Mouse (Mus musculus) adrenal gland, postnatal 36 days (tissue): Measurements from ENCODE around the gene Ankrd23. TPM values are rescaled to one million over a fixed set of nuclear protein-coding genes. Genes with fewer than 3 reads are reported as not detected.

Experiments
- DNase-seq, 2 experiments: peaks; one replicate each; pipeline ENCODE4 v3.0.0; 2021; ENCODE audit warnings: mixed read lengths in 1 of 2
- total RNA-seq, 2 experiments: library from RNA; stranded (reverse); gene quantifications; 2 replicates each; pipeline ENCODE4 v1.2.3; 2021

Gene Ankrd23
- total RNA-seq, 2 experiments from 2014 or later: 6.4 to 8.1 TPM

GRCm38 (mm10) chr1:36563632-36564031 lies 26.9 kb upstream of the Ankrd23 start:
- no peak for DNase-seq

GRCm38 (mm10) chr1:36563197-36563596 lies 26.5 kb upstream of the Ankrd23 start:
- no peak for DNase-seq

- DNase-seq: no peak
Measured at GRCm38 (mm10) chr1:36562388-36562787, 25.7 kb upstream of the Ankrd23 start.

DNA sequence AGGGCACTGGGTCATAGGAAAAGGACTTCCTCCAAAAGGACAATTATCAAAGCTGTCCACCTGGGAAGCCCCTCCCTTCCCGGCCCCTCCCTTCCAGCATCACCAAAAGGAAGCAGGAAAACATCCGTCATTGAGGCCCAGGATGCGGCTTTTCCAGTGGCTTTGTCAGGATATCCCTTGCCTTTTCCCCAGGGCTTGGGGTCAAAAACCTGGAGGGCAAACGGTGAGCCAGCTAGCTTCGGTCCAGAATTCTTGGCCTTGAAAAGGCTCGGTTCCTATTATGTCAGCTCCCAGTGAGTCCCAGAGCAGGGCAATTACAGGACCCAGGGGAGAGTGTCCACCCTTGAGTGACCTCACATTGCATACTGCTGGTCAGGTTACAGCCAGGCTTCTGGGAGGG lies 24.2 kb upstream of the Ankrd23 start:
- DNase-seq: peak; percentile 52 to 62

DNA sequence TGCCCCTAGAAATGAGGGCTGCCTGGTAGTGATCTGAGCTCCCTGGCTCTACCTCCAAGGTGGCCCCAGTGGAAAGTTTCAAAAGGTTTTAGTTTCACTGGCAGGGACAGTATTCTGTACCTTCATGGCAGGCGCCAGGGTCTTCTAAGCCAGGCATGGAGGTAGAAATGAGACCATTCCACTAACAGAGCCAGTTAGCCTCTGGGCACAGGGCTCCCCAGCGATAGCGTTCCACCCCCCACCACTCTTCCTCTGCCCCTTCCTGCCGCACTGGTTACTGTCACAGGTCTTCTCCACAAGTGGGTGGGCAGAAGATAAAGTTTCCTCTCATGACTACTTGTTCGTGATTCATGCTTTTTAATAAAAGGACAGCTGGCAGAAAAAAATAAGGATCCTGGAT lies 23.2 kb upstream of the Ankrd23 start:
- no peak for DNase-seq

GRCm38 (mm10) chr1:36559256-36559655 lies 22.6 kb upstream of the Ankrd23 start:
- DNase-seq: no peak

GRCm38 (mm10) chr1:36558031-36558993 lies 21.6 kb upstream of the Ankrd23 start, which contains the start of gene Sema4c:
TSS of gene Sema4c (minus strand) at chr1:36558349.
- peak; percentile 85 to 90 for DNase-seq

DNA sequence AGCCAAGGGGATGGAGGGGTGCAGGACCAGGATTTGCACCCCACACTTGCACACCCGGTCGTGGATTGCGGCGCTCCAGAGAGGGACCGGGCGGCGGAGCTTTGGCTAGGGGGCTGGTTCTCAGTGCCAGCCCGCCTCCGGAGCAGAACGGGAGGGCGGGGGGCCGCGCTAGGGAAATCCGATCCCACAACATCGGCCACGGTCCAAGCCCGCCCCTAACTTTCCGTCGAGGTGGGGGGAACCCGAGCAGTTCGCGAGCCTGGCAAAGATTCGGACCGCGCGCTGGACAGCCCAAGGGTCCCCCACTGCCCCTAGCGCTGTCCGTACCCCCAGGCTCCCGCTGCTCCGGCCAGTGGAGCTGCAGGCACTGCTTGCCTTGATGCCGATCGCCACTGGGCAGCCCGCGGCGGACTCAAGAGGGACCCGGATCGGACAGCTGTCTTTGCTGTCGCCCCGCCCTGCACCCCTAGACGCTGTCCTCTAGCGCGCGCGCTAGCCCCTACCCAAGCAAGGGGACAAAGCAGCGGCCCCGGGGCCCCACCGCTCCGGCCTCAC lies 20.9 kb upstream of the Ankrd23 start:
- peak; percentile 83 to 90 for DNase-seq

- DNase-seq: peak; percentile 91 to 95
Measured at GRCm38 (mm10) chr1:36556553-36557456, 20.1 kb upstream of the Ankrd23 start.

GRCm38 (mm10) chr1:36555798-36556395 lies 19.2 kb upstream of the Ankrd23 start:
- DNase-seq: peak in 1 of 2 experiments; percentile 43

- peak; percentile 57 to 63 for DNase-seq
Measured at GRCm38 (mm10) chr1:36554633-36555399, 18.1 kb upstream of the Ankrd23 start.

DNA sequence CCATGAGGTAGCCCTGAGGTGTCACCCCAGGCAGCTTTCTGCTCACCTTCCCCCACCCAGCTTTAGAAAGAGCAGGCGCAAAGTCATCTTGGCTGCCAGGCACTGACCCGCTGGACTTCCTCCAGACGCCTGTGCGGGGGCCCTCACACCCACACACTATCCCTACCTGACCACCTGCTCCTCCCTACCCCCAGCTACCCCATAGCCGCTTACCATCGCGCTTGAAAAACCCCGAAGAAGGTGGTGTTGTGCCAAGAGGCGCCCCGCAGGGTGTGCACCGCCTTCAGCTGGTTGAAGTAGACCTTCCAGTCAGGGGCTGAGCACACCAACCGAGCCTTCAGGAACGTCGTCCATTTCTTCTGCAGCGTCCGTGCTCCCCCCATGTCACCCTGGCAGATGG lies 15.8 kb upstream of the Ankrd23 start:
- DNase-seq: no peak

DNA sequence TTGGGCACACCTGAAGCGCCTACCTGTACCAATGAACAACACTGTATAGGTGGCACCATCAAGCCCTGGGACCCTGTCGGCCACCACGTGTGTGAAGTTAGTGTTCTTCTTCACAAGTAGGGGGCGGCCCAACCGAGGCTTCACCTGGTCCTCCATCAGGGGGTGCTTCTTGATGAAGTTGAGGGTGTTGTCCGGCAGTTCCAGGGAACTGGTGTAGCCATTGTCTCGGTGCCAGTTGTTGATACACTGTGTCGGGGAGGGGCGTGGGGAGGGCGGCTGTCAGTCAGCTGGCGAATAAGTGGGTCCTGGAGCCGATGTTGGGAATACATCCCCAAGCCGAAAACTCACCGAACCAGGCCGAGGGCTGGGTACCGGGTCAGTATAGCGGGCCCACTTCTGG lies 15.2 kb upstream of the Ankrd23 start:
- no peak for DNase-seq

- no peak for DNase-seq
Measured at GRCm38 (mm10) chr1:36550075-36550863, 13.6 kb upstream of the Ankrd23 start.

DNA sequence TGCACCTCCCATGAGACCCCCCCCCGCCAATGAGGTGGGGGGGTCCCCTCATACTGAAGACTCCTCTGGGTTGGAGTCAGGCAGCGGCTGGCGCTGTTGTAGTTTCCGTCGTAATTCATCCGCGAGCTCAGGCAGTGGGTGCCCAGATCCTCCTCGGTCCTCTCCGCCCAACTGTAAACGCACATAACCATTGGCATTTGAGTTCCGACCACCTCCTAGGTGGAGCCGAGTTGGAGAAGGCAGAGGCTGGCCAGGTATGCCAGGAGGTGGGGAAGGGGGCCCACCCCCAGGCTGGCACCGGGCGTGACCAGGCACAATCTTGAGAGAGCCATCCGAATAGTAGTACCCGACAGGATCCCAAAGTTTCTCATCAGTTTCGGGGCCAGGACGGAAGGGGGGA lies 12.8 kb upstream of the Ankrd23 start:
- no peak for DNase-seq

DNA sequence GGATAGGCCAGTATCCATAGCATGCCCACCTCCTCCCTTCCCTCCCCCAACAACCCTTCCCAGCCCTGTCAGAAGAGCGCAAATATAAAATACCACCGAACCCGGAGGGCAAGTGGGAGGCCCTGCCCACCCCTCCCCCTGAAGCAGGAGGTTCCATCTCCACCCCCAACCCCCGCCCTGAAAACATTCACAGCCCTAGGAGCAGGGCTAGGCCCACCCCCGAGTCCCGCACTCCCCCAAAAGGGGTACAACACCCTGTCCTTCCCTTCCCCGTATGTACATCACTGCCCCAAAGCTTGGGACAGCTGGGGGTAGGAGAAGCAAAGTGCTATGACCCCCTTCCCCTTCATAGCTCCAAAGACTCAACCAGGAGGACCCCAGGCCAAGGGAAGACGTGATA lies 12.1 kb upstream of the Ankrd23 start:
- DNase-seq: no peak

DNA sequence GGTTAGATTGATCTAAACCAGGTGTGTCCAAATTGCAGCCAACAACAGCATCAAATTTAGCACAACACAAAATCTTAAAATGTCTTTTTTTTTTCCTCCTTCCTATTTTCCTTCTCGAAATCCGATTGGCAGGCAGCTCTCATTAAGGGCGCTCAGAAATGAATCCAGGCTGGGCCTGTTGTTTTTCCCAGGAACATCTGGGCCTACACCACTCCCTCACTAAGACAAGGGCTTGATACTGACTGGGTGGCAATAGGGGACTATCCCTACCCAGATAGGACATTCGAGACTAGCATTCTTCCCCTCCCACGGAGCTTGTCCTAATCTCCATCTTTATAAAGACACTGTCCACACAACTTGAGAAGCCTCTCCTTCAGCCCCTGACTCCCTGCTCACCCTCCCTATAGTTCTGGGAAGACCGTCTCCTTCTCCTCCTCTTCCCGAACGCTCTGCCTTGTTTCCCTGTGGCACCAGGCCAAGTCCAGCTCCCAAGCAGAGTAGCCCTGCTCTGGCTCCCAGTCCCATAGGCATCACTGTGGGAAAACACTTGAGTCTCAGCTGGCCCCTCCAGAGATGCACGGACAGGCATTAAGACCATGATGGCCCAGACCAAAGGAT lies 11.4 kb upstream of the Ankrd23 start:
- DNase-seq: peak in 1 of 2 experiments; percentile 66

- DNase-seq: peak; percentile 98
Measured at GRCm38 (mm10) chr1:36546888-36547471, 10.3 kb upstream of the Ankrd23 start, which contains the start of gene Ankrd39. TSS of gene Ankrd39 (minus strand) at chr1:36547445.
